Mouse (Mus musculus) lung, postnatal 36 days (tissue): Measurements from ENCODE around the gene Tagln2.
A peak's percentile ranks its signal among the peaks of the same experiment; 100 is the strongest.

Source experiments
- DNase-seq: peaks from one replicate; pipeline ENCODE4 v3.0.0; 2022; ENCODE audit warnings: mixed read lengths

Tagln2 gene

GRCm38 (mm10) chr1:172481540-172482280, 18.1 kb upstream of the Tagln2 start, which contains the start of gene Igsf9:
TSS of gene Igsf9 (plus strand) at chr1:172481788.
- DNase-seq = peak; percentile 94

GRCm38 (mm10) chr1:172482518-172483360, 17.1 kb upstream of the Tagln2 start:
- no peak for DNase-seq

GRCm38 (mm10) chr1:172483361-172483660, 16.5 kb upstream of the Tagln2 start:
- no peak for DNase-seq

GRCm38 (mm10) chr1:172484236-172484635, 15.6 kb upstream of the Tagln2 start:
- DNase-seq = no peak

- no peak for DNase-seq
These were observed 15.2 kb upstream of the Tagln2 start for GRCm38 (mm10) chr1:172484671-172485070.

- no peak for DNase-seq
These were observed 14.0 kb upstream of the Tagln2 start for GRCm38 (mm10) chr1:172485821-172486220.

GRCm38 (mm10) chr1:172486236-172486635, 13.6 kb upstream of the Tagln2 start:
- DNase-seq = no peak

GRCm38 (mm10) chr1:172486651-172487050, 13.2 kb upstream of the Tagln2 start:
- DNase-seq = no peak

- DNase-seq = no peak
These were observed 12.0 kb upstream of the Tagln2 start for GRCm38 (mm10) chr1:172487859-172488258.

GRCm38 (mm10) chr1:172488831-172489230, 11.0 kb upstream of the Tagln2 start:
- DNase-seq = no peak

GRCm38 (mm10) chr1:172489585-172490250, 10.1 kb upstream of the Tagln2 start:
- DNase-seq = no peak

- peak; percentile 94 for DNase-seq
These were observed 9.6 kb upstream of the Tagln2 start for GRCm38 (mm10) chr1:172490261-172490661.

- DNase-seq = no peak
These were observed 7.8 kb upstream of the Tagln2 start for GRCm38 (mm10) chr1:172492047-172492446.

- no peak for DNase-seq
These were observed 6.3 kb upstream of the Tagln2 start for GRCm38 (mm10) chr1:172493516-172493915.

- DNase-seq = no peak
These were observed 3.8 kb upstream of the Tagln2 start for GRCm38 (mm10) chr1:172496030-172496429.

GRCm38 (mm10) chr1:172497428-172497827, 2.4 kb upstream of the Tagln2 start:
- DNase-seq = no peak

GRCm38 (mm10) chr1:172500451-172501370, 864 bp downstream of the Tagln2 start:
- DNase-seq = peak; percentile 88

GRCm38 (mm10) chr1:172501371-172502144, 1.7 kb downstream of the Tagln2 start:
- DNase-seq = peak; percentile 96

- peak; percentile 76 for DNase-seq
These were observed 2.6 kb downstream of the Tagln2 start for GRCm38 (mm10) chr1:172502145-172503110.
